Mouse (Mus musculus): ENCODE measurements around the gene Nfatc2ip. TPM values are rescaled to one million over a fixed set of nuclear protein-coding genes. Genes with fewer than 3 reads are reported as not detected.

The Nfatc2ip gene
- total and polyA plus RNA-seq, 2 experiments: 1.3 to 2.8 TPM

- Histone ChIP-seq H3K9ac (ENCODE audit: low read depth, low read length) (no peak overlapping the region), H3K4me3 (ENCODE audit: insufficient read depth, low read depth, low read length) (no peak overlapping the region), H3K27me3 (ENCODE audit: control insufficient read depth, insufficient read depth, low read length) (no peaks in the 10 kb centered on the region), H3K4me1 (ENCODE audit: control insufficient read depth, insufficient read depth, low read length) (no peaks in the 10 kb centered on the region), H3K36me3 (ENCODE audit: control insufficient read depth, insufficient read depth, low read length) (no peaks in the 10 kb centered on the region), H3K27ac (replicated peaks; ENCODE audit: insufficient read depth, low read depth, low read length) (no peak overlapping the region), H3K79me2 (ENCODE audit: control insufficient read depth, insufficient read depth, low read length) (no peaks in the 10 kb centered on the region)
- no peak for TF ChIP-seq CTCF (IDR thresholded peaks at IDR 0.05; ENCODE audit: low read depth, low read length)
- no peak for TF ChIP-seq POLR2A (IDR thresholded peaks at IDR 0.05; ENCODE audit: extremely low read depth, insufficient read depth, low read length)
- WGBS: 40% methylated on average over 14 of the region's 14 CpGs
- no peak for DNase-seq (ENCODE audit: extremely low read depth, low read depth, low spot score)
Measured at GRCm38 (mm10) chr7:126354738-126355614, 41.6 kb downstream of the Nfatc2ip start.

- WGBS: 90% methylated on average over 3 of the region's 3 CpGs
- DNase-seq (ENCODE audit: extremely low read depth, low read depth, low spot score): no peak
- no peak overlapping the region for H3K4me3 ChIP-seq (ENCODE audit: insufficient read depth, low read depth, low read length)
Measured at GRCm38 (mm10) chr7:126353994-126354365, 42.6 kb downstream of the Nfatc2ip start.

GRCm38 (mm10) chr7:126353251-126353993, 43.1 kb downstream of the Nfatc2ip start:
- no peak overlapping the region for H3K27ac ChIP-seq (replicated peaks; ENCODE audit: insufficient read depth, low read depth, low read length)
- H3K36me3 ChIP-seq (ENCODE audit: control insufficient read depth, insufficient read depth, low read length): no peaks in the 10 kb centered on the region
- no peak overlapping the region for H3K9ac ChIP-seq (ENCODE audit: low read depth, low read length)
- H3K27me3 ChIP-seq (ENCODE audit: control insufficient read depth, insufficient read depth, low read length): no peaks in the 10 kb centered on the region
- no peaks in the 10 kb centered on the region for H3K4me1 ChIP-seq (ENCODE audit: control insufficient read depth, insufficient read depth, low read length)
- 60% methylated on average over 11 of the region's 11 CpGs for WGBS
- TF ChIP-seq CTCF (IDR thresholded peaks at IDR 0.05; ENCODE audit: low read depth, low read length) (no peak), POLR2A (IDR thresholded peaks at IDR 0.05; ENCODE audit: extremely low read depth, insufficient read depth, low read length) (no peak)
- no peaks in the 10 kb centered on the region for H3K79me2 ChIP-seq (ENCODE audit: control insufficient read depth, insufficient read depth, low read length)
- no peak for DNase-seq (ENCODE audit: extremely low read depth, low read depth, low spot score)
- no peak overlapping the region for H3K4me3 ChIP-seq (ENCODE audit: insufficient read depth, low read depth, low read length)

More at GRCm38 (mm10) chr7:126353994-126354365, 42.6 kb downstream of the Nfatc2ip start:
- Histone ChIP-seq H3K36me3 (ENCODE audit: control insufficient read depth, insufficient read depth, low read length) (no peaks in the 10 kb centered on the region), H3K27ac (replicated peaks; ENCODE audit: insufficient read depth, low read depth, low read length) (no peak overlapping the region), H3K27me3 (ENCODE audit: control insufficient read depth, insufficient read depth, low read length) (no peaks in the 10 kb centered on the region), H3K9ac (ENCODE audit: low read depth, low read length) (no peak overlapping the region), H3K4me1 (ENCODE audit: control insufficient read depth, insufficient read depth, low read length) (no peaks in the 10 kb centered on the region), H3K79me2 (ENCODE audit: control insufficient read depth, insufficient read depth, low read length) (no peaks in the 10 kb centered on the region)
- TF ChIP-seq POLR2A (IDR thresholded peaks at IDR 0.05; ENCODE audit: extremely low read depth, insufficient read depth, low read length) (no peak), CTCF (IDR thresholded peaks at IDR 0.05; ENCODE audit: low read depth, low read length) (no peak)

- DNase-seq (ENCODE audit: extremely low read depth, low read depth, low spot score): no peak
- no peak for TF ChIP-seq POLR2A (IDR thresholded peaks at IDR 0.05; ENCODE audit: extremely low read depth, insufficient read depth, low read length)
- TF ChIP-seq CTCF (IDR thresholded peaks at IDR 0.05; ENCODE audit: low read depth, low read length): no peak
- Histone ChIP-seq H3K27me3 (ENCODE audit: control insufficient read depth, insufficient read depth, low read length) (no peaks in the 10 kb centered on the region), H3K4me3 (ENCODE audit: insufficient read depth, low read depth, low read length) (no peak overlapping the region), H3K36me3 (ENCODE audit: control insufficient read depth, insufficient read depth, low read length) (no peaks in the 10 kb centered on the region), H3K79me2 (ENCODE audit: control insufficient read depth, insufficient read depth, low read length) (no peaks in the 10 kb centered on the region), H3K4me1 (ENCODE audit: control insufficient read depth, insufficient read depth, low read length) (no peaks in the 10 kb centered on the region), H3K27ac (replicated peaks; ENCODE audit: insufficient read depth, low read depth, low read length) (no peak overlapping the region), H3K9ac (ENCODE audit: low read depth, low read length) (no peak overlapping the region)
- WGBS: 66% methylated on average over 10 of the region's 10 CpGs
Measured at GRCm38 (mm10) chr7:126351419-126351951, 45.1 kb downstream of the Nfatc2ip start.

- Histone ChIP-seq H3K9ac (ENCODE audit: low read depth, low read length) (no peak overlapping the region), H3K36me3 (ENCODE audit: control insufficient read depth, insufficient read depth, low read length) (no peaks in the 10 kb centered on the region), H3K4me3 (ENCODE audit: insufficient read depth, low read depth, low read length) (no peak overlapping the region), H3K4me1 (ENCODE audit: control insufficient read depth, insufficient read depth, low read length) (no peaks in the 10 kb centered on the region), H3K27me3 (ENCODE audit: control insufficient read depth, insufficient read depth, low read length) (no peaks in the 10 kb centered on the region), H3K79me2 (ENCODE audit: control insufficient read depth, insufficient read depth, low read length) (no peaks in the 10 kb centered on the region), H3K27ac (replicated peaks; ENCODE audit: insufficient read depth, low read depth, low read length) (no peak overlapping the region)
- no peak for TF ChIP-seq CTCF (IDR thresholded peaks at IDR 0.05; ENCODE audit: low read depth, low read length)
- no peak for TF ChIP-seq POLR2A (IDR thresholded peaks at IDR 0.05; ENCODE audit: extremely low read depth, insufficient read depth, low read length)
- DNase-seq (ENCODE audit: extremely low read depth, low read depth, low spot score): no peak
- WGBS: 68% methylated on average over 20 of the region's 20 CpGs
Measured at GRCm38 (mm10) chr7:126350748-126351418, 45.7 kb downstream of the Nfatc2ip start.
